Mouse (Mus musculus) myocyte (in vitro differentiated cells): ENCODE data around the gene 6430548M08Rik. TPM values are rescaled to one million over a fixed set of nuclear protein-coding genes. Genes with fewer than 3 reads are reported as not detected.

Source experiments
- H3K27me3 ChIP-seq: one replicate; pipeline ENCODE4 v1.6.1; 2011; ENCODE audit not compliant: control insufficient read depth, insufficient read depth, insufficient read length
- H3K36me3 ChIP-seq: one replicate; pipeline ENCODE4 v1.6.1; 2011; ENCODE audit not compliant: control insufficient read depth, insufficient read depth
- H3K4me2 ChIP-seq: one replicate; pipeline ENCODE4 v1.6.1; 2011; ENCODE audit warnings: low read depth, control low read depth
- H3K4me3 ChIP-seq: one replicate; pipeline ENCODE4 v1.5.1; 2011; ENCODE audit warnings: mild to moderate bottlenecking, control low read depth, moderate library complexity
- H3K79me2 ChIP-seq: one replicate; pipeline ENCODE4 v1.6.1; 2011; ENCODE audit not compliant: control insufficient read depth, insufficient read depth
- H3ac ChIP-seq: one replicate; pipeline ENCODE4 v1.6.1; 2011; ENCODE audit not compliant: control insufficient read depth, insufficient read length
- CEBPB ChIP-seq: IDR thresholded peaks from 2 replicates; pipeline ENCODE4 v1.6.1; 2011; ENCODE audit warnings: mild to moderate bottlenecking, moderate library complexity; ENCODE audit not compliant: poor library complexity, insufficient read depth, severe bottlenecking
- E2F4 ChIP-seq: IDR thresholded peaks from one replicate; pipeline ENCODE4 v1.6.1; 2011; ENCODE audit warnings: mild to moderate bottlenecking, control low read depth, moderate library complexity; ENCODE audit not compliant: insufficient read depth
- MAX ChIP-seq: IDR thresholded peaks from one replicate; pipeline ENCODE4 v1.6.1; 2011; ENCODE audit warnings: low read depth, mild to moderate bottlenecking, control low read depth
- MYOD1 ChIP-seq, 3 experiments: IDR thresholded peaks; one replicate each; pipeline ENCODE4 v1.6.1; 2011; ENCODE audit warnings: control low read depth in 2 of 3, low read depth in 2 of 3, mild to moderate bottlenecking in 2 of 3, moderate library complexity in 1 of 3; ENCODE audit not compliant: insufficient read length in 2 of 3, control insufficient read depth in 1 of 3
- MYOG ChIP-seq, 3 experiments: IDR thresholded peaks; one replicate each; pipeline ENCODE4 v1.6.1; 2011; ENCODE audit warnings: control low read depth in 2 of 3, low read depth in 2 of 3, mild to moderate bottlenecking in 2 of 3; ENCODE audit not compliant: insufficient read length in 2 of 3, control insufficient read depth in 1 of 3, insufficient read depth in 1 of 3
- POLR2A ChIP-seq: IDR thresholded peaks from one replicate; pipeline ENCODE4 v1.6.1; 2011; ENCODE audit warnings: low read depth, mild to moderate bottlenecking, control low read depth, moderate library complexity; ENCODE audit not compliant: insufficient read length
- POLR2AphosphoS2 ChIP-seq: IDR thresholded peaks from one replicate; pipeline ENCODE4 v1.6.1; 2011; ENCODE audit warnings: low read depth, control low read depth; ENCODE audit not compliant: insufficient read length
- REST ChIP-seq: IDR thresholded peaks from one replicate; pipeline ENCODE4 v1.6.1; 2011; ENCODE audit warnings: mild to moderate bottlenecking, control low read depth, moderate library complexity; ENCODE audit not compliant: insufficient read depth, insufficient read length
- SRF ChIP-seq: IDR thresholded peaks from one replicate; pipeline ENCODE4 v1.6.1; 2011; ENCODE audit warnings: low read depth; ENCODE audit not compliant: control insufficient read depth, insufficient read length
- TCF12 ChIP-seq: IDR thresholded peaks from one replicate; pipeline ENCODE4 v1.6.1; 2011; ENCODE audit warnings: mild to moderate bottlenecking, control low read depth; ENCODE audit not compliant: poor library complexity, insufficient read depth, severe bottlenecking
- TCF3 ChIP-seq: IDR thresholded peaks from one replicate; pipeline ENCODE4 v1.6.1; 2011; ENCODE audit warnings: low read depth, control low read depth; ENCODE audit not compliant: insufficient read length
- USF1 ChIP-seq: IDR thresholded peaks from one replicate; pipeline ENCODE4 v1.6.1; 2011; ENCODE audit warnings: low read depth, mild to moderate bottlenecking, control low read depth, moderate library complexity
- polyA plus RNA-seq: library from polyadenylated mRNA; unstranded; fragments of >200 nt; fragmentation: generic; extraction: Trizol; gene quantifications from one replicate; pipeline ENCODE4 v1.2.1, GENCODE M21; 2012; ENCODE audit warnings: missing spikeins

Gene 6430548M08Rik
- polyA plus RNA-seq, 1 experiment = 9.4 TPM

GRCm38 (mm10) chr8:120176605-120177004 lies 62.7 kb downstream of the 6430548M08Rik start:
- TF ChIP-seq MAX = no peak
- TF ChIP-seq MYOG (IDR thresholded peaks at IDR 0.05; ENCODE audit: control insufficient read depth in 1 of 3, insufficient read depth in 1 of 3, insufficient read length in 2 of 3, low read depth in 2 of 3) = no peak
- TF ChIP-seq TCF12 = no peak
- no peak for TF ChIP-seq CEBPB
- TF ChIP-seq POLR2A = no peak
- TF ChIP-seq SRF = no peak
- TF ChIP-seq E2F4 = no peak
- no peak for TF ChIP-seq REST
- no peak for TF ChIP-seq USF1
- no peak for TF ChIP-seq POLR2AphosphoS2
- TF ChIP-seq MYOD1 (IDR thresholded peaks at IDR 0.05; ENCODE audit: control insufficient read depth in 1 of 3, insufficient read length in 2 of 3, low read depth in 2 of 3) = no peak
- no peak for TF ChIP-seq TCF3
- no peak overlapping the region for H3K4me2 ChIP-seq

GRCm38 (mm10) chr8:120177318-120178123 lies 63.6 kb downstream of the 6430548M08Rik start, which contains the start of gene Fam92b:
Gene Fam92b (minus strand): TSS chr8:120177466.
- Histone ChIP-seq H3ac (no peak within 1 kb of the TSS), H3K4me3 (no peak within 1 kb of the TSS), H3K4me2 (peak within 1 kb of the TSS; percentile 2), H3K36me3 (no peaks in the 10 kb centered on the region), H3K27me3 (peaks cover 5% of the 10 kb centered on the region), H3K79me2 (no peaks in the 10 kb centered on the region)
- no peak for TF ChIP-seq E2F4
- no peak for TF ChIP-seq MAX
- no peak for TF ChIP-seq TCF3
- TF ChIP-seq USF1 = no peak
- no peak for TF ChIP-seq MYOD1 (IDR thresholded peaks at IDR 0.05; ENCODE audit: control insufficient read depth in 1 of 3, insufficient read length in 2 of 3, low read depth in 2 of 3)
- TF ChIP-seq REST = no peak
- no peak for TF ChIP-seq MYOG (IDR thresholded peaks at IDR 0.05; ENCODE audit: control insufficient read depth in 1 of 3, insufficient read depth in 1 of 3, insufficient read length in 2 of 3, low read depth in 2 of 3)
- no peak for TF ChIP-seq POLR2A
- TF ChIP-seq CEBPB = no peak
- no peak for TF ChIP-seq TCF12
- no peak for TF ChIP-seq SRF
- TF ChIP-seq POLR2AphosphoS2 = no peak

More at GRCm38 (mm10) chr8:120176605-120177004, 62.7 kb downstream of the 6430548M08Rik start:
- Histone ChIP-seq H3ac (no peak overlapping the region), H3K4me3 (no peak overlapping the region), H3K79me2 (no peaks in the 10 kb centered on the region), H3K27me3 (peaks cover 5% of the 10 kb centered on the region), H3K36me3 (no peaks in the 10 kb centered on the region)

GRCm38 (mm10) chr8:120178124-120178514 lies 64.2 kb downstream of the 6430548M08Rik start:
- Histone ChIP-seq H3K4me3 (no peak overlapping the region), H3K4me2 (no peak overlapping the region), H3K27me3 (peaks cover 5% of the 10 kb centered on the region), H3ac (no peak overlapping the region), H3K79me2 (no peaks in the 10 kb centered on the region), H3K36me3 (no peaks in the 10 kb centered on the region)
- TF ChIP-seq MYOG (IDR thresholded peaks at IDR 0.05; ENCODE audit: control insufficient read depth in 1 of 3, insufficient read depth in 1 of 3, insufficient read length in 2 of 3, low read depth in 2 of 3) (no peak), REST (no peak), SRF (no peak), MYOD1 (IDR thresholded peaks at IDR 0.05; ENCODE audit: control insufficient read depth in 1 of 3, insufficient read length in 2 of 3, low read depth in 2 of 3) (no peak), TCF3 (no peak), POLR2AphosphoS2 (no peak), MAX (no peak), E2F4 (no peak), TCF12 (no peak), USF1 (no peak), POLR2A (no peak), CEBPB (no peak)

GRCm38 (mm10) chr8:120179027-120179431 lies 65.1 kb downstream of the 6430548M08Rik start:
- Histone ChIP-seq H3K4me2 (peak overlapping the region; percentile 63), H3ac (no peak overlapping the region), H3K79me2 (no peaks in the 10 kb centered on the region), H3K4me3 (no peak overlapping the region), H3K27me3 (peaks cover 4% of the 10 kb centered on the region), H3K36me3 (no peaks in the 10 kb centered on the region)
- no peak for TF ChIP-seq POLR2AphosphoS2

- Histone ChIP-seq H3ac (no peak overlapping the region), H3K4me2 (no peak overlapping the region), H3K36me3 (no peaks in the 10 kb centered on the region), H3K79me2 (no peaks in the 10 kb centered on the region), H3K27me3 (no peaks in the 10 kb centered on the region), H3K4me3 (no peak overlapping the region)
- TF ChIP-seq MYOG (IDR thresholded peaks at IDR 0.05; ENCODE audit: control insufficient read depth in 1 of 3, insufficient read depth in 1 of 3, insufficient read length in 2 of 3, low read depth in 2 of 3) (no peak), MYOD1 (IDR thresholded peaks at IDR 0.05; ENCODE audit: control insufficient read depth in 1 of 3, insufficient read length in 2 of 3, low read depth in 2 of 3) (no peak), TCF3 (no peak), POLR2AphosphoS2 (no peak), E2F4 (no peak), SRF (no peak), USF1 (no peak), MAX (no peak), REST (no peak)
These were observed 66.6 kb downstream of the 6430548M08Rik start for GRCm38 (mm10) chr8:120180445-120180970.
